Mouse (Mus musculus) lung, adult 2 months (tissue): ENCODE measurements at regions not wholly inside any gene's neighbourhood (a gene's known extent, or its start where the extent isn't known, plus 50 kb on each side); places are given as distances from the start of the nearest gene placed in this dataset.

Experiments
- CTCF ChIP-seq: fragments of 200-500 bp; IDR thresholded peaks from 2 replicates; pipeline ENCODE4 v1.5.1; 2011; ENCODE audit warnings: mild to moderate bottlenecking, low read length, control low read depth; ENCODE audit not compliant: insufficient read depth
- POLR2A ChIP-seq: fragments of 200-500 bp; IDR thresholded peaks from 2 replicates; pipeline ENCODE4 v1.6.1; 2011; ENCODE audit warnings: low read depth, mild to moderate bottlenecking, control low read depth, low read length, borderline replicate concordance; ENCODE audit errors: extremely low read depth

- TF ChIP-seq POLR2A, result no peak
- TF ChIP-seq CTCF, result no peak
These were observed 99.7 kb upstream of the Rbms3 start for GRCm38 (mm10) chr9:117729366-117729765.
